Mouse (Mus musculus) intestine, embryonic 14.5 days (tissue): ENCODE results near the gene Map3k1. TPM values are rescaled to one million over a fixed set of nuclear protein-coding genes. Genes with fewer than 3 reads are reported as not detected.

Experiments used
- ATAC-seq: fragments of 200-750 bp; cut with Nextera tagmentation; replicated peaks from 2 replicates; pipeline ENCODE4 v1.8.0; 2017; ENCODE audit warnings: low read depth, moderate number of reproducible peaks, moderate TSS enrichment, moderate library complexity; ENCODE audit not compliant: low FRiP score, low TSS enrichment
- DNase-seq: peaks from one replicate; pipeline ENCODE4 v3.0.0-alpha.2; 2018; ENCODE audit warnings: low spot score
- H3K27ac ChIP-seq: fragments of 300-500 bp; sonication (generic); 2 replicates; pipeline ENCODE4 v1.5.1; 2014; ENCODE audit warnings: low read depth, mild to moderate bottlenecking, control low read depth
- H3K27me3 ChIP-seq: fragments of 300-500 bp; sonication (generic); replicated peaks from 2 replicates; pipeline ENCODE4 v1.6.1; 2014; ENCODE audit warnings: low read length, control low read depth; ENCODE audit not compliant: control insufficient read depth, insufficient read depth
- H3K36me3 ChIP-seq: fragments of 300-500 bp; sonication (generic); 2 replicates; pipeline ENCODE4 v1.6.1; 2014; ENCODE audit warnings: low read length, control low read depth; ENCODE audit not compliant: control insufficient read depth, insufficient read depth
- H3K4me1 ChIP-seq: fragments of 300-500 bp; sonication (generic); replicated peaks from 2 replicates; pipeline ENCODE4 v1.6.1; 2014; ENCODE audit warnings: low read length, control low read depth, mixed read lengths; ENCODE audit not compliant: control insufficient read depth, insufficient read depth
- H3K4me2 ChIP-seq: fragments of 300-500 bp; sonication (generic); 2 replicates; pipeline ENCODE4 v1.6.1; 2014; ENCODE audit warnings: low read length
- H3K4me3 ChIP-seq: fragments of 300-500 bp; sonication (generic); 2 replicates; pipeline ENCODE4 v1.5.1; 2014; ENCODE audit warnings: low read depth, low read length, control low read depth, mixed read lengths
- H3K9ac ChIP-seq: fragments of 300-500 bp; sonication (generic); 2 replicates; pipeline ENCODE4 v1.6.1; 2014; ENCODE audit warnings: mild to moderate bottlenecking, low read length
- H3K9me3 ChIP-seq: fragments of 300-500 bp; sonication (generic); 2 replicates; pipeline ENCODE4 v1.6.1; 2016; ENCODE audit warnings: low read length, control low read depth; ENCODE audit not compliant: control insufficient read depth
- WGBS: fragments of 180-500 bp; shearing (Covaris S2); extraction: QIAGEN DNeasy Blood & Tissue Kit; methylation state at CpG from one replicate; pipeline ENCODE4 v1.1.7; 2014; 5-methylcytosine and 5-hydroxymethylcytosine counted together
- polyA plus RNA-seq: library from polyadenylated mRNA; unstranded; fragments of >200 nt; fragmentation: Nextera tagmentation; extraction: Ambion mirVana; gene quantifications from 2 replicates; pipeline ENCODE4 v1.2.1, GENCODE M21; 2014

Map3k1 gene
- polyA plus RNA-seq, 1 experiment from 2014 or later: 30.4 TPM

- Histone ChIP-seq H3K4me2 (no peak overlapping the region), H3K27ac (no peak overlapping the region), H3K4me1 (peaks cover 82% of the 10 kb centered on the region), H3K9me3 (no peaks in the 10 kb centered on the region), H3K27me3 (no peaks in the 10 kb centered on the region), H3K9ac (no peak overlapping the region), H3K36me3 (no peaks in the 10 kb centered on the region), H3K4me3 (no peak overlapping the region)
- no peak for ATAC-seq
- no peak for DNase-seq
- WGBS: 79% methylated on average over 10 of the region's 10 CpGs
Observed at GRCm38 (mm10) chr13:111801662-111802270, 7.0 kb downstream of the Map3k1 start.

- Histone ChIP-seq H3K27ac (no peak overlapping the region), H3K4me3 (no peak overlapping the region), H3K27me3 (no peaks in the 10 kb centered on the region), H3K4me2 (no peak overlapping the region), H3K9me3 (no peaks in the 10 kb centered on the region), H3K9ac (no peak overlapping the region), H3K4me1 (peaks cover 82% of the 10 kb centered on the region), H3K36me3 (no peaks in the 10 kb centered on the region)
- WGBS: 57% methylated on average over 4 of the region's 4 CpGs
- DNase-seq: no peak
- no peak for ATAC-seq
Observed at GRCm38 (mm10) chr13:111800866-111801265, 7.9 kb downstream of the Map3k1 start.

GRCm38 (mm10) chr13:111798044-111798443 is 10.7 kb downstream of the Map3k1 start:
- H3K4me2 ChIP-seq: no peak overlapping the region
- 0 out of 2 replicates have a peak overlapping the region, but pooled peaks have one; percentile 68 for H3K27ac ChIP-seq
- H3K4me1 ChIP-seq: peaks cover 63% of the 10 kb centered on the region
- no peak for ATAC-seq
- 63% methylated on average over 12 of the region's 12 CpGs for WGBS
- no peak overlapping the region for H3K4me3 ChIP-seq
- no peak for DNase-seq
- H3K27me3 ChIP-seq: no peaks in the 10 kb centered on the region
- H3K9ac ChIP-seq: no peak overlapping the region
- no peaks in the 10 kb centered on the region for H3K9me3 ChIP-seq
- H3K36me3 ChIP-seq: no peaks in the 10 kb centered on the region

GRCm38 (mm10) chr13:111797021-111797420 is 11.8 kb downstream of the Map3k1 start:
- Histone ChIP-seq H3K27me3 (no peaks in the 10 kb centered on the region), H3K4me2 (peak overlapping the region; percentile 35), H3K4me3 (peak overlapping the region; percentile 0; the same call in 1 of the 2 replicates), H3K36me3 (no peaks in the 10 kb centered on the region), H3K4me1 (peaks cover 64% of the 10 kb centered on the region), H3K27ac (peak overlapping the region; percentile 68), H3K9me3 (no peaks in the 10 kb centered on the region), H3K9ac (no peak overlapping the region)
- 10% methylated on average over 8 of the region's 8 CpGs for WGBS
- peak; percentile 91 for ATAC-seq
- DNase-seq: peak; percentile 77

GRCm38 (mm10) chr13:111796191-111796920 is 12.4 kb downstream of the Map3k1 start:
- Histone ChIP-seq H3K9ac (no peak overlapping the region), H3K4me1 (peaks cover 66% of the 10 kb centered on the region), H3K36me3 (no peaks in the 10 kb centered on the region), H3K27ac (peak overlapping the region; percentile 67), H3K27me3 (no peaks in the 10 kb centered on the region), H3K4me2 (peak overlapping the region; percentile 35), H3K9me3 (no peaks in the 10 kb centered on the region), H3K4me3 (no peak overlapping the region)
- 50% methylated on average over 11 of the region's 11 CpGs for WGBS
- DNase-seq (no peak), ATAC-seq (peak; percentile 66)

- no peak overlapping the region for H3K27ac ChIP-seq
- no peak for ATAC-seq
Observed at GRCm38 (mm10) chr13:111792975-111793287, 15.9 kb downstream of the Map3k1 start.

GRCm38 (mm10) chr13:111792130-111792974 is 16.4 kb downstream of the Map3k1 start:
- H3K27ac ChIP-seq: 0 out of 2 replicates have a peak overlapping the region, but pooled peaks have one; percentile 4
- H3K4me3 ChIP-seq: no peak overlapping the region
- no peaks in the 10 kb centered on the region for H3K27me3 ChIP-seq
- ATAC-seq (no peak), DNase-seq (no peak)
- no peaks in the 10 kb centered on the region for H3K9me3 ChIP-seq
- H3K9ac ChIP-seq: no peak overlapping the region
- no peak overlapping the region for H3K4me2 ChIP-seq
- H3K4me1 ChIP-seq: peaks cover 68% of the 10 kb centered on the region
- no peaks in the 10 kb centered on the region for H3K36me3 ChIP-seq
- WGBS: 54% methylated on average over 16 of the region's 16 CpGs

More at GRCm38 (mm10) chr13:111792975-111793287, 15.9 kb downstream of the Map3k1 start:
- no peaks in the 10 kb centered on the region for H3K27me3 ChIP-seq
- no peak overlapping the region for H3K4me2 ChIP-seq
- 87% methylated on average over 14 of the region's 14 CpGs for WGBS
- no peaks in the 10 kb centered on the region for H3K9me3 ChIP-seq
- H3K36me3 ChIP-seq: no peaks in the 10 kb centered on the region
- no peak overlapping the region for H3K4me3 ChIP-seq
- DNase-seq: no peak
- H3K9ac ChIP-seq: no peak overlapping the region
- H3K4me1 ChIP-seq: peaks cover 74% of the 10 kb centered on the region

- Histone ChIP-seq H3K9me3 (no peaks in the 10 kb centered on the region), H3K4me3 (no peak overlapping the region), H3K27me3 (no peaks in the 10 kb centered on the region), H3K36me3 (no peaks in the 10 kb centered on the region), H3K4me1 (peaks cover 61% of the 10 kb centered on the region), H3K27ac (0 out of 2 replicates have a peak overlapping the region, but pooled peaks have one; percentile 4), H3K4me2 (no peak overlapping the region), H3K9ac (no peak overlapping the region)
- DNase-seq: no peak
- no peak for ATAC-seq
- 86% methylated on average over 11 of the region's 11 CpGs for WGBS
Observed at GRCm38 (mm10) chr13:111791596-111791995, 17.2 kb downstream of the Map3k1 start.
